Mouse (Mus musculus) liver, embryonic 13.5 days (tissue): ENCODE results near the gene Rpl23. TPM values are rescaled to one million over a fixed set of nuclear protein-coding genes. Genes with fewer than 3 reads are reported as not detected.

Source experiments
- ATAC-seq: fragments of 200-750 bp; cut with Nextera tagmentation; 2 replicates; pipeline ENCODE4 v1.8.0; 2017; ENCODE audit warnings: low read depth, mild to moderate bottlenecking, moderate number of reproducible peaks, moderate library complexity
- DNase-seq: peaks from one replicate; pipeline ENCODE4 v3.0.0; 2022
- H3K27ac ChIP-seq: fragments of 300-500 bp; sonication (generic); 2 replicates; pipeline ENCODE4 v1.5.1; 2015; ENCODE audit warnings: moderate library complexity, mild to moderate bottlenecking, inconsistent platforms
- H3K27me3 ChIP-seq: fragments of 300-500 bp; sonication (generic); 2 replicates; pipeline ENCODE4 v1.6.1; 2015; ENCODE audit warnings: mild to moderate bottlenecking, inconsistent platforms
- H3K36me3 ChIP-seq: fragments of 300-500 bp; sonication (generic); 2 replicates; pipeline ENCODE4 v1.6.1; 2015; ENCODE audit warnings: mild to moderate bottlenecking, inconsistent platforms
- H3K4me1 ChIP-seq: fragments of 300-500 bp; sonication (generic); replicated peaks from 2 replicates; pipeline ENCODE4 v1.6.1; 2015; ENCODE audit warnings: inconsistent platforms
- H3K4me2 ChIP-seq: fragments of 300-500 bp; sonication (generic); 2 replicates; pipeline ENCODE4 v1.6.1; 2015; ENCODE audit warnings: inconsistent platforms, mild to moderate bottlenecking, moderate library complexity
- H3K4me3 ChIP-seq: fragments of 300-500 bp; sonication (generic); replicated peaks from 2 replicates; pipeline ENCODE4 v1.5.1; 2015; ENCODE audit warnings: mild to moderate bottlenecking, inconsistent platforms
- H3K9ac ChIP-seq: fragments of 300-500 bp; sonication (generic); 2 replicates; pipeline ENCODE4 v1.6.1; 2015; ENCODE audit warnings: mild to moderate bottlenecking, inconsistent platforms
- H3K9me3 ChIP-seq: fragments of 300-500 bp; sonication (generic); replicated peaks from 2 replicates; pipeline ENCODE4 v1.6.1; 2016; ENCODE audit warnings: inconsistent platforms
- WGBS: fragments of 180-500 bp; shearing (Covaris S2); methylation state at CpG from one replicate; pipeline ENCODE4 v1.1.7; 2015; ENCODE audit not compliant: insufficient replicate concordance; 5-methylcytosine and 5-hydroxymethylcytosine counted together
- polyA plus RNA-seq: library from polyadenylated mRNA; unstranded; fragments of >200 nt; fragmentation: Nextera tagmentation; extraction: Ambion mirVana; gene quantifications from 2 replicates; pipeline ENCODE4 v1.2.1, GENCODE M21; 2015

Rpl23 gene
- polyA plus RNA-seq, 1 experiment from 2014 or later, result 436 TPM

- Histone ChIP-seq H3K9me3 (no peaks in the 10 kb centered on the region), H3K36me3 (peaks cover 30% of the 10 kb centered on the region), H3K4me3 (no peak overlapping the region), H3K27ac (no peak overlapping the region), H3K9ac (no peak overlapping the region), H3K27me3 (no peaks in the 10 kb centered on the region), H3K4me1 (peaks cover 81% of the 10 kb centered on the region), H3K4me2 (0 out of 2 replicates have a peak overlapping the region, but pooled peaks have one; percentile 12)
- DNase-seq (no peak), ATAC-seq (no peak)
- 76% methylated on average over 20 of the region's 20 CpGs for WGBS
Measured at GRCm38 (mm10) chr11:97822840-97823603, 40.8 kb upstream of the Rpl23 start.

DNA sequence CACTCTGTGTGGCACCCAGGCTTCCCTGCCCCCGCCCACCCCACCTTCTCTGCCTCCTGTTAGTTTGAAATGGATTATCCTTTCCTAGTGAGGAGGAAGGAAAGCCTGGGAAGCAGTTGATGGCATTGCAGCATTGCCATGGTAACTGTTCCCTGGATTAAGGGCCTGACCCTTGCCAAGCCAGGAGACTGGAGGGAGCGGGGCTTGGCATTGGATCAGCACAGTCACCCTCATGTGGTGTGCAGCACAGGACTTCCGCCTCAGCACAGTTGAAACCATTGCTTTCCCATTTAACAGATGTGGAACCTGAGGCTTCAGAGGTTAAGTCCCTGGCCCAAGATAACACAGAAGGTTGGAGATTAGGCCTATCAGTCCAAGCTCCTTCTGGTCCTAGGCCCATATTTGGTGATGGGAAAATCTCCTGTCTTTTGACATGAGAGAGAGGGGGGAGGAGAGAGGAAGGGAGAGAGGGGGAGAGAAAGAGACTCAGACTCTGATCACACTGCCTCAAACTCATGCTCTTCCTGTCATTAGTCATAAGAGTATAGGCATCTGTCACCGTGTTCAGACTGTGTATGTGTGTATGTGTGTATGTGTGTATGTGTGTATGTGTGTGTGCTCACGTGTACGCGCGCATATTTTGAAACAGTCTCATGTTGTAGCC is 39.3 kb upstream of the Rpl23 start:
- Histone ChIP-seq H3K36me3 (peaks cover 22% of the 10 kb centered on the region), H3K4me3 (no peak overlapping the region), H3K4me1 (peaks cover 92% of the 10 kb centered on the region), H3K9me3 (no peaks in the 10 kb centered on the region), H3K4me2 (no peak overlapping the region), H3K27ac (peak overlapping the region; percentile 48; the same call in 1 of the 2 replicates), H3K27me3 (no peaks in the 10 kb centered on the region), H3K9ac (0 out of 2 replicates have a peak overlapping the region, but pooled peaks have one; percentile 33)
- WGBS, result 72% methylated on average over 8 of the region's 8 CpGs
- ATAC-seq, result 0 out of 2 replicates have a peak, but pooled peaks have one; percentile 10
- DNase-seq, result no peak

GRCm38 (mm10) chr11:97820840-97821239 is 38.6 kb upstream of the Rpl23 start:
- peaks cover 92% of the 10 kb centered on the region for H3K4me1 ChIP-seq
- no peak overlapping the region; the same call in 1 of the 2 replicates for H3K9ac ChIP-seq
- DNase-seq (no peak), ATAC-seq (peak; percentile 49)
- H3K27ac ChIP-seq, result peak overlapping the region; percentile 64
- WGBS, result 48% methylated on average over 4 of the region's 4 CpGs
- H3K36me3 ChIP-seq, result peaks cover 28% of the 10 kb centered on the region
- no peaks in the 10 kb centered on the region for H3K9me3 ChIP-seq
- H3K4me2 ChIP-seq, result no peak overlapping the region
- H3K27me3 ChIP-seq, result no peaks in the 10 kb centered on the region
- no peak overlapping the region for H3K4me3 ChIP-seq

DNA sequence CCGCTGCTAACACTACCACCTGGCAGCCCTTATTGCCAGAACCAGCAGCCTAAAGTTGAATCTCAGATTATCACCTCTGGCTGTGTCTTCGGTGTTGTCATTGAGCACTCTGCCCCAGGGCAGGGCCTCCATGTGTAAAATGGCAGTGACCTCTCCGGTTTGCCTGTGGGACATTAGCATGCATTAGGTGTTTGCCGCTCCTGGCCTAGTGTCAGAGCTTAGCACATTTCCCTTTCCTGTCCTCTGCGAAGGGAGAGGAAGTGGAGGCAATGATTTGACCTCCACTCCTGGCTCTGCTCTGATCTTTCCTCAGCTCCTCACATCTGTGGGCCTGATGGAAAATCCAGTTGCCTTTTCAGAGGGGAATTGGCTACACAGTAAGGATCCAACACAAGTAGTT is 37.7 kb upstream of the Rpl23 start:
- H3K4me2 ChIP-seq, result no peak overlapping the region
- H3K4me3 ChIP-seq, result no peak overlapping the region
- WGBS, result 59% methylated on average over 5 of the region's 5 CpGs
- peak overlapping the region; percentile 64; the same call in 1 of the 2 replicates for H3K27ac ChIP-seq
- ATAC-seq (no peak), DNase-seq (no peak)
- H3K36me3 ChIP-seq, result peaks cover 29% of the 10 kb centered on the region
- no peaks in the 10 kb centered on the region for H3K27me3 ChIP-seq
- H3K9me3 ChIP-seq, result no peaks in the 10 kb centered on the region
- peaks cover 92% of the 10 kb centered on the region for H3K4me1 ChIP-seq
- H3K9ac ChIP-seq, result no peak overlapping the region

GRCm38 (mm10) chr11:97819102-97819501 is 36.9 kb upstream of the Rpl23 start:
- Histone ChIP-seq H3K4me3 (no peak overlapping the region), H3K9me3 (no peaks in the 10 kb centered on the region), H3K27ac (no peak overlapping the region), H3K4me2 (no peak overlapping the region), H3K36me3 (peaks cover 26% of the 10 kb centered on the region), H3K27me3 (no peaks in the 10 kb centered on the region), H3K9ac (peak overlapping the region; percentile 41), H3K4me1 (peaks cover 91% of the 10 kb centered on the region)
- 63% methylated on average over 4 of the region's 4 CpGs for WGBS
- DNase-seq (no peak), ATAC-seq (no peak)

DNA sequence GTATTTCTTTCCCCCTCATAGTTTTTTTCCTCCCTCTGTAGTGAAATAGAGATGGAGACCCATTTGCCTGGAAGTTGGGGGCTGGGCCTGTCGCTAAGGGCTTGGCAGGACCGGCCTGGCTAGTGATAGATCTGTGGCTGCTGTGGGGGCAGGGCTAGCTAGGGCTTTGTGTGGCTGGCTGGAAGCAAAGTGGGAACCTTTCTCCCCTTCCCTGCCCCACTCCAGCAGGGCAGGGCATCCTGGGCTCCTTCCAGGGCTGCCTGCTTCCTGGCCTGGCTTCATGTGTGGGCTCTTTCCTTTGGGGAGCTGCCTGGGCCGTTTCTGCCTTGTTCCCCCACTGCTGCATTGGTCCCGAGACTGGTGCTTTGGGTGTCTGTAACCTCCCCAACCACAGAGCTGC is 36.3 kb upstream of the Rpl23 start:
- Histone ChIP-seq H3K4me3 (no peak overlapping the region), H3K4me2 (no peak overlapping the region), H3K4me1 (peaks cover 95% of the 10 kb centered on the region), H3K27me3 (no peaks in the 10 kb centered on the region), H3K27ac (peak overlapping the region; percentile 39; the same call in 1 of the 2 replicates), H3K36me3 (peaks cover 27% of the 10 kb centered on the region), H3K9ac (peak overlapping the region; percentile 41), H3K9me3 (no peaks in the 10 kb centered on the region)
- DNase-seq, result no peak
- ATAC-seq, result no peak
- WGBS, result 23% methylated on average over 4 of the region's 4 CpGs

- Histone ChIP-seq H3K4me1 (peaks cover 97% of the 10 kb centered on the region), H3K27me3 (no peaks in the 10 kb centered on the region), H3K9ac (no peak overlapping the region), H3K4me2 (0 out of 2 replicates have a peak overlapping the region, but pooled peaks have one; percentile 12), H3K36me3 (peaks cover 27% of the 10 kb centered on the region), H3K9me3 (no peaks in the 10 kb centered on the region), H3K27ac (0 out of 2 replicates have a peak overlapping the region, but pooled peaks have one; percentile 47), H3K4me3 (no peak overlapping the region)
- no peak for DNase-seq
- no peak for ATAC-seq
- 36% methylated on average over 6 of the region's 6 CpGs for WGBS
Measured at GRCm38 (mm10) chr11:97818003-97818402, 35.8 kb upstream of the Rpl23 start.

GRCm38 (mm10) chr11:97817379-97817778 is 35.1 kb upstream of the Rpl23 start:
- ATAC-seq (peak; percentile 74), DNase-seq (peak; percentile 40)
- peaks cover 30% of the 10 kb centered on the region for H3K36me3 ChIP-seq
- peak overlapping the region; percentile 47; the same call in 1 of the 2 replicates for H3K27ac ChIP-seq
- H3K27me3 ChIP-seq, result no peaks in the 10 kb centered on the region
- H3K4me3 ChIP-seq, result no peak overlapping the region
- H3K9ac ChIP-seq, result no peak overlapping the region
- 5% methylated on average over 5 of the region's 5 CpGs for WGBS
- H3K9me3 ChIP-seq, result no peaks in the 10 kb centered on the region
- peaks cover 97% of the 10 kb centered on the region for H3K4me1 ChIP-seq
- H3K4me2 ChIP-seq, result 0 out of 2 replicates have a peak overlapping the region, but pooled peaks have one; percentile 12

- 64% methylated on average over 9 of the region's 9 CpGs for WGBS
- ATAC-seq (no peak), DNase-seq (no peak)
- Histone ChIP-seq H3K9ac (no peak overlapping the region), H3K4me1 (peaks cover 97% of the 10 kb centered on the region), H3K9me3 (no peaks in the 10 kb centered on the region), H3K36me3 (peaks cover 31% of the 10 kb centered on the region), H3K27me3 (no peaks in the 10 kb centered on the region), H3K4me3 (no peak overlapping the region), H3K27ac (peak overlapping the region; percentile 47; the same call in 1 of the 2 replicates), H3K4me2 (no peak overlapping the region)
Measured at GRCm38 (mm10) chr11:97816916-97817315, 34.7 kb upstream of the Rpl23 start.

GRCm38 (mm10) chr11:97816176-97816575 is 33.9 kb upstream of the Rpl23 start:
- Histone ChIP-seq H3K4me2 (no peak overlapping the region), H3K27ac (no peak overlapping the region), H3K9me3 (no peaks in the 10 kb centered on the region), H3K27me3 (no peaks in the 10 kb centered on the region), H3K36me3 (peaks cover 31% of the 10 kb centered on the region), H3K4me3 (no peak overlapping the region), H3K9ac (no peak overlapping the region), H3K4me1 (peaks cover 96% of the 10 kb centered on the region)
- no peak for DNase-seq
- ATAC-seq, result no peak
- 68% methylated on average over 5 of the region's 5 CpGs for WGBS

DNA sequence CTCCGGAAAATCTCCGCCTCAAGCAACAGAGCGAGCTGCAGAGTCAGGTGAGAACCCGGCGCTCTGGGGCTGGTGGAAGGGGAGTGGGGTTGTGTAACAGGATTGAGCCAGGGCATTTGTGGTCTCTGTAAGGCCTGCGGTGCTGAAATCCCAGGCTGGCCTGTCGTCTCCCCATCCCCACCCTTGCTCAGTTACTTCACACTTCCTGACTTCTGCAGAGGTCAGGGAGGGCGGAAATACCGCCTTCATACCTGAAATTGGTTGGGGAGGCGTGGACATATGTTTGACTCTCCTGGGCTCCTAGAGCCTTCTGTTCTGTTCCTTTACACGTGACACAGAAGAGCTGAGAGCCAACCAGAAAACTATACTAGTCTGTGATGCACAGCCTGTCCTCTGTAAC is 33.5 kb upstream of the Rpl23 start:
- WGBS, result 81% methylated on average over 11 of the region's 11 CpGs
- no peak overlapping the region for H3K4me2 ChIP-seq
- H3K9me3 ChIP-seq, result no peaks in the 10 kb centered on the region
- H3K27ac ChIP-seq, result no peak overlapping the region
- ATAC-seq (no peak), DNase-seq (no peak)
- H3K9ac ChIP-seq, result no peak overlapping the region; the same call in 1 of the 2 replicates
- H3K36me3 ChIP-seq, result peaks cover 31% of the 10 kb centered on the region
- no peaks in the 10 kb centered on the region for H3K27me3 ChIP-seq
- no peak overlapping the region for H3K4me3 ChIP-seq
- H3K4me1 ChIP-seq, result peaks cover 95% of the 10 kb centered on the region
